Mouse (Mus musculus) liver, embryonic 14.5 days (tissue): ENCODE data around the gene Inpp4b.

Source experiments
- CTCF ChIP-seq: IDR thresholded peaks from 2 replicates; pipeline ENCODE4 v1.5.1; 2016; ENCODE audit warnings: antibody characterized with exemption, low read depth, control low read depth
- EP300 ChIP-seq: IDR thresholded peaks from 2 replicates; pipeline ENCODE4 v1.6.1; 2016; ENCODE audit warnings: antibody characterized with exemption, low read depth

DNA sequence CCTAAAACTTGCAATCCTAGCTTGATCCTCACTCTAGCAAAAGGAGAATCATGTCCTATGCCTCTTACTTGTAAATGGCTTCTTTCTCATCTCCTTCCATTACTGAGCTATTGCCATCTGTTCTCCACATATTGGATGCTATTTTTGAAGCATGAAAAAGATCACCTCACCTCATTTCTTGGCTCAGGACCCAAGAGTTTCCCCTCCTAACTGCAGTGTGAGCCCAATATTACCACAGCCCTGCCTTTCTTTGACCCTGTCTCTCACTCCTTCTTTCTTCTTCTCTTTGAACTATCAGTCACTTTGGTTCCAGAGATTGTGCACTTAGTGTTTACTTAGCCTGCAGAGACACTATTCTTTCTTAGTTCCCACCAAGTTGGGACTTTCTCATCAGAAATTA is 489.1 kb downstream of the Inpp4b start:
- TF ChIP-seq EP300 (no peak), CTCF (no peak)
